Mouse (Mus musculus) ES-E14 (cell line): ENCODE data around the gene Gm28308. TPM values are rescaled to one million over a fixed set of nuclear protein-coding genes. Genes with fewer than 3 reads are reported as not detected.

Experiments
- DNase-seq: peaks from one replicate; pipeline ENCODE4 v3.0.0-alpha.2; 2013; ENCODE audit warnings: low read depth, low spot score
- H3K27ac ChIP-seq: 2 replicates; pipeline ENCODE4 v1.5.1; 2012; ENCODE audit warnings: low read depth, mild to moderate bottlenecking, low read length, moderate library complexity, mixed read lengths; ENCODE audit not compliant: poor library complexity, insufficient read depth, severe bottlenecking
- H3K36me3 ChIP-seq: 2 replicates; pipeline ENCODE4 v1.6.1; 2012; ENCODE audit warnings: mild to moderate bottlenecking, low read length, moderate library complexity, mixed read lengths; ENCODE audit not compliant: control insufficient read depth, poor library complexity, insufficient read depth, severe bottlenecking
- H3K4me1 ChIP-seq, 2 experiments: fragments of 150-350 bp in 1 of 2; sonication (generic) in 1 of 2; 2 replicates each; pipeline ENCODE4 v1.6.1; 2012; ENCODE audit warnings: low read length in 2 of 2, mild to moderate bottlenecking in 1 of 2, mixed read lengths in 1 of 2; ENCODE audit not compliant: control insufficient read depth in 2 of 2, insufficient read depth in 2 of 2, poor library complexity in 1 of 2
- H3K4me3 ChIP-seq, 2 experiments: fragments of 150-350 bp in 1 of 2; sonication (generic) in 1 of 2; 2 replicates each; pipeline ENCODE4 v1.5.1; 2012; ENCODE audit warnings: low read length in 2 of 2, low read depth in 1 of 2, mild to moderate bottlenecking in 1 of 2, mixed read lengths in 1 of 2; ENCODE audit not compliant: insufficient read depth in 1 of 2, poor library complexity in 1 of 2, severe bottlenecking in 1 of 2
- H3K9ac ChIP-seq: 2 replicates; pipeline ENCODE4 v1.6.1; 2012; ENCODE audit warnings: low read depth, mild to moderate bottlenecking, low read length, mixed read lengths; ENCODE audit not compliant: poor library complexity, insufficient read depth, severe bottlenecking
- H3K9me3 ChIP-seq: fragments of 150-350 bp; sonication (generic); 2 replicates; pipeline ENCODE4 v1.6.1; 2012; ENCODE audit warnings: low read depth, mild to moderate bottlenecking, low read length; ENCODE audit not compliant: control insufficient read depth, insufficient read depth
- CHD2 ChIP-seq: IDR thresholded peaks from 2 replicates; pipeline ENCODE4 v1.6.1; 2014; ENCODE audit warnings: mild to moderate bottlenecking, low read depth, low read length, inconsistent platforms
- HCFC1 ChIP-seq: IDR thresholded peaks from 2 replicates; pipeline ENCODE4 v1.6.1; 2012; ENCODE audit warnings: low read length, inconsistent platforms, borderline replicate concordance; ENCODE audit not compliant: insufficient read depth
- MAFK ChIP-seq: IDR thresholded peaks from 2 replicates; pipeline ENCODE4 v1.6.1; 2014; ENCODE audit warnings: mild to moderate bottlenecking, low read depth, low read length, inconsistent platforms; ENCODE audit not compliant: insufficient read depth
- ZC3H11A ChIP-seq: IDR thresholded peaks from 2 replicates; pipeline ENCODE4 v1.6.1; 2012; ENCODE audit warnings: low read depth, mild to moderate bottlenecking, inconsistent platforms, low read length, borderline replicate concordance
- ZNF384 ChIP-seq: IDR thresholded peaks from 2 replicates; pipeline ENCODE4 v1.6.1; 2012; ENCODE audit warnings: low read depth, low read length, inconsistent platforms
- in situ Hi-C, 2 experiments: fragments of 600-800 bp; cut with MboI; formaldehyde crosslinking; loops; one replicate each; pipeline ENCODE4 v1.15.1; 2025; ENCODE audit warnings: low sequenced_read_pairs in 2 of 2, inconsistent platforms in 1 of 2; ENCODE audit not compliant: unreplicated experiment in 2 of 2
- total RNA-seq: library from RNA; depleted of rRNA; stranded (reverse); fragments of 300-350 nt; gene quantifications from 2 replicates; pipeline ENCODE4 v1.2.3, GENCODE M21; 2012

Gene Gm28308
- total RNA-seq, 1 experiment: 0.31 TPM

DNA sequence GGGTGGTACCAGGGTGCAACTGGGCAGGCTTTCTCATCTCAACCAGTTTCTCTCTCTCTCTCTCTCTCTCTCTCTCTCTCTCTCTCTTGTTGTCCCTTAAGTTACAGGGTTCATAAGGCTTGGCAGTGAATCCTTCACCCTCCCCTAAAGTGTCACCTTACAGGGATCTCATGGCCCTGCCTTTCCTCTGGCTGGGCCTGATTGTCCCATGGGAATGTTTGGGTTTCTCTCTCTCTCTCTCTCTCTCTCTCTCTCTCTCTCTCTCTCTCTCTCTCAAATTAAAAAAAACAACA is 5.5 kb downstream of the Gm28308 start:
- DNase-seq: no peak
- H3K9me3 ChIP-seq: no peaks in the 10 kb centered on the region
- in situ Hi-C loops: loop anchor here in 1 of 2 experiments (25.0 kb wide), 1 partner anchor 595 kb away; no protein-coding TSS in a partner anchor
- H3K4me1 ChIP-seq: peaks cover 0 to 7% of the 10 kb centered on the region in 2 experiments; a peak in 1 of 4 replicates
- no peak overlapping the region for H3K9ac ChIP-seq
- TF ChIP-seq CHD2 (no peak), MAFK (no peak), ZC3H11A (no peak), HCFC1 (no peak), ZNF384 (no peak)
- no peak overlapping the region for H3K27ac ChIP-seq
- H3K4me3 ChIP-seq: no peak overlapping the region
- no peaks in the 10 kb centered on the region for H3K36me3 ChIP-seq

DNA sequence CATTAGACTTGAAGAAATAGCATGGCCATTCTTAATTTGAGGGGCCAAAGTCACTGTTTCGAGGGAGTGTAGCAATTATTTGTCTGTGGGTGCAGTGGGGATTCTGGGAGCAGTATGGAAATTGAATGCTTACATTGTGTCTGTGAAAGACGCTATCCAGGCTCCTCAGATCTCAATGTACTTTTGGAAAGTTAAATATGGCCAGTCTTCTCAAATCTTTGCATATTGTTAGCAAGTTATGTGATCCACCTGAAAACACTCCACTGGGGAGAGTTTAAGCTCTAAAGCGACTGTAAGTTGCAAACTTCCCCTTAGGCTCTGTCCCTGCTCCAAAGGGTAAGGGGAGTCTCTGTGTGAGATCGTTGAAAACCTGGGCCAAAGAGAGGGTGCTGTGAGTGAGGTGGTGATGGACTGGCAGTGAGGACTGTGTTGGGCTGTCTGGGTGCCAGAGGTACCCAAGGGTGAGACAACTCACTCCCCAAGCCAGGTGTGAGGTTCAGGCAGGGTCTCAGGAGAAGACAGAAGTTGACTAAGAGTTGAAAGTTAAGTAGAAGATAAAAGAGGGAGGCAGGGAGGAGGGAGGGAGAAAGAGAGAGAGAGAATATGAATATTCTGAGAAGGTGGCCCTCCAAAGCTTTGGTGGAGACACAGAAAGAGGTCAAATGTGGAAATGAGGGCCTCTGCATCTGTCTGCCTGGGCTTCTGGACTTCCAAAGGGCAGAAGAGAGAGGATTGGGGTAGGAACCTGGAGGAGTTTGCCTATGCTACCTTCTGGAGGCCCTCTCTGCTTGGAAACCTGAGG is 6.1 kb downstream of the Gm28308 start:
- Histone ChIP-seq H3K9ac (no peak overlapping the region), H3K36me3 (no peaks in the 10 kb centered on the region), H3K4me1 (peaks cover 0 to 7% of the 10 kb centered on the region in 2 experiments; a peak in 1 of 4 replicates), H3K9me3 (no peaks in the 10 kb centered on the region), H3K4me3 (no peak overlapping the region), H3K27ac (no peak overlapping the region)
- in situ Hi-C loops: loop anchor here in 1 of 2 experiments (25.0 kb wide), 1 partner anchor 595 kb away; no protein-coding TSS in a partner anchor
- no peak for DNase-seq
- TF ChIP-seq ZNF384 (no peak), ZC3H11A (no peak), HCFC1 (no peak), CHD2 (no peak), MAFK (no peak)

DNA sequence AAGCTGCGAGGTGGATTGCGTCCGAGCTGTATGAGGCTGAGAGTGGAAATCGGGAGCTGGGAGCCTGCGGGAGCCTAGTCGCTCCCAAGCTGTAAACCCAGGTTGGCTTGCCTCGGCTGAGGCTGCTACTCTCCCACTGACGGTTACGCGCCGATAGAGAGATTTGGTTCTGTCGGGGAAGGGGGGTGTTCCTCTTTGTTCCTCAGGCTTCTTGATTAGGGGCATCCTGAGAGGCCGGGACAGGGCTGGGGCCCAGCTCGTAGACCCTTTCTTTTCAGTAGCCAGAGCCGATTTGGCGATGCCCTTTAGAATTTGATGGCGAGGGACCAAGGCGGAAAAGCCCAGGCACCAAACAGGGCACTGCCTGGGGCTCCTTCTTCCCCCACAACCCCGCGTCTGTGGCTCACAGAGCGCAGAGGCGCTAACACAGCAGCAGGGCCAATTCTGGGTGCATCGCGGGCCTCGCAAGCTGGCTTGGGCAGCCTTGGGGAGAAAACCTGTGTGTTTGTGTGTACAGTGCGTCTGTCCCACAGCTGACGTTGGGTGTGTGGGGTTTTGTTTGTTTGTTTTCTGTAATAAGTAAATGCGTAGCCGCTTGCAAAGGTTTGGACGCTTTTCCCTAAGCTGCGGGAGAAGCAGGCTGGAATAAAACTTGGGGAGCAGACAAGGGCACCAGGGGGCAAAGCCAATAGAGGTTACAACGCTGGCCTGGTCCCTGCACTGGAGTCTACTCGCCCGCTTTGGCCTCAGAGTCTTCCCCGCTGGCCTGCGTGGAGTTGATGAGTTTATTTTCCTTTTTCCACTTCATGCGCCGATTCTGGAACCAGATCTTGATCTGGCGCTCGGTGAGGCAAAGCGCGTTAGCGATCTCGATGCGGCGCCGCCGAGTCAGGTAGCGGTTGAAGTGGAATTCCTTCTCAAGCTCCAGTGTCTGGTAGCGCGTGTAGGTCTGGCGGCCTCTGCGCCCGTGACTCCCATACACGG is 7.2 kb downstream of the Gm28308 start:
- Histone ChIP-seq H3K9ac (no peak overlapping the region), H3K27ac (no peak overlapping the region), H3K4me1 (peaks cover 0 to 4% of the 10 kb centered on the region in 2 experiments; a peak in 1 of 4 replicates), H3K9me3 (no peaks in the 10 kb centered on the region), H3K36me3 (no peaks in the 10 kb centered on the region), H3K4me3 (no peak overlapping the region)
- TF ChIP-seq CHD2: no peak
- no peak for TF ChIP-seq ZNF384
- no peak for TF ChIP-seq HCFC1
- no peak for TF ChIP-seq ZC3H11A
- no peak for TF ChIP-seq MAFK
- in situ Hi-C loops: loop anchor here in 1 of 2 experiments (25.0 kb wide), 1 partner anchor 594 kb away; no protein-coding TSS in a partner anchor
- DNase-seq: no peak

DNA sequence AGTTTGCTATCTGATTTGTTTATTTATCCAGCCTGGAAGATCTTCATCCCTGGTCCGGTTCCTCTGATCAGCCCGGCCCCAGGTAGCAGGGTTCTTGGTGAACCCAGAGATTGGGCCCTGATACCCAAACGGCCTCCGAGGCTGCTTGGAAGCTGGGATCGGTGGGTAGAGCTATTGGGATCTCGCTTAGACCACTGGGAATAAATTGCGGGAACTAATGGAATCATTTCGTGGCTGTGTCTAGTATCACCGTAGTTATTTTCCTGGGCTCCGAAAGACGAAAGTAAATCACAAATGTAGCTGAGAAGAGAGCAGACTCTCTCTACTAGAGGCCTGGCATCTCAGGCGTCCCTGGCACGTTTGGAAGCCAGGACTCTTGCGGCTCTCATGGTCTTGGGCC is 7.9 kb downstream of the Gm28308 start:
- H3K4me3 ChIP-seq: no peak overlapping the region

More for the DNA sequence above, 7.9 kb downstream of the Gm28308 start:
- in situ Hi-C loops: loop anchor here in 1 of 2 experiments (25.0 kb wide), 1 partner anchor 593 kb away; no protein-coding TSS in a partner anchor
- H3K9me3 ChIP-seq: no peaks in the 10 kb centered on the region
- no peak for DNase-seq
- H3K36me3 ChIP-seq: no peaks in the 10 kb centered on the region
- H3K27ac ChIP-seq: no peak overlapping the region
- H3K9ac ChIP-seq: no peak overlapping the region
- no peak for TF ChIP-seq HCFC1
- no peak for TF ChIP-seq ZNF384
- TF ChIP-seq MAFK: no peak
- no peak for TF ChIP-seq ZC3H11A
- TF ChIP-seq CHD2: no peak
- peaks cover 0 to 4% of the 10 kb centered on the region in 2 experiments; a peak in 1 of 4 replicates for H3K4me1 ChIP-seq
